Comparison of ENCODE assay signal across 31 mouse cellular contexts in genomic region chr6:87044895-87045294, GRCm38 (mm10). TPM values are rescaled to one million over a fixed set of nuclear protein-coding genes. Genes with fewer than 3 reads are reported as not detected.
DNase-seq lines count a peak whose midpoint lies in the region; ATAC-seq and TF ChIP-seq lines count a peak whose summit lies in the region.
"Had no signal": no experiment of that assay in that cellular context is flagged by ENCODE, and none has a peak within 500 bp of the region (broad histone marks: within the 10 kb centered on the region; RNA-seq: fewer than 3 reads in every experiment).

No protein-coding gene starts in this region.

- H3K79me2 ChIP-seq in CH12.LX (replicated peaks; ENCODE audit: control insufficient read depth, extremely low read depth, insufficient read depth, poor library complexity, severe bottlenecking), result peaks cover 24% of the 10 kb centered on the region

- H3K4me3 ChIP-seq in limb, embryonic 13.5 days, result no peak overlapping the region
- H3K4me3 ChIP-seq in limb, embryonic 10.5 days, result no peak overlapping the region
- H3K4me3 ChIP-seq in CH12.LX (replicated peaks in 1 of 3; ENCODE audit: low read depth in 2 of 3, low read length in 2 of 3, poor library complexity in 1 of 3) (no peak overlapping the region), G1E (ENCODE audit: low read depth, low read length) (peak overlapping the region; percentile 63)
- H3K4me3 ChIP-seq in limb, embryonic 14.5 days (replicated peaks; ENCODE audit: low read length), result no peak overlapping the region
- H3K4me3 ChIP-seq: embryonic facial prominence, embryonic 12.5 days; hindbrain, embryonic 12.5 days; layer of hippocampus, adult 2 months; megakaryocyte, embryonic 14.5 days; neural tube, embryonic 12.5 days had no signal

- no peaks in the 10 kb centered on the region for H3K9me3 ChIP-seq in limb, embryonic 13.5 days
- H3K9me3 ChIP-seq in limb, embryonic 10.5 days (replicated peaks), result no peaks in the 10 kb centered on the region
- H3K9me3 ChIP-seq in CH12.LX (replicated peaks; ENCODE audit: low read length) (no peaks in the 10 kb centered on the region), G1E (replicated peaks) (no peaks in the 10 kb centered on the region)
- no peaks in the 10 kb centered on the region for H3K9me3 ChIP-seq in limb, embryonic 14.5 days (ENCODE audit: control insufficient read depth, low read length)
- H3K9me3 ChIP-seq: embryonic facial prominence, embryonic 12.5 days; hindbrain, embryonic 12.5 days; megakaryocyte, embryonic 14.5 days; neural tube, embryonic 12.5 days had no signal

- TF ChIP-seq EP300 in CH12.LX (IDR thresholded peaks at IDR 0.05; ENCODE audit: low read length), result no peak

- no peaks in the 10 kb centered on the region for H3K27me3 ChIP-seq in limb, embryonic 13.5 days
- H3K27me3 ChIP-seq in limb, embryonic 10.5 days (ENCODE audit: low read depth, poor library complexity, severe bottlenecking), result no peaks in the 10 kb centered on the region
- no peaks in the 10 kb centered on the region for H3K27me3 ChIP-seq in CH12.LX (replicated peaks)
- no peaks in the 10 kb centered on the region for H3K27me3 ChIP-seq in G1E (ENCODE audit: insufficient read depth, low read length)
- H3K27me3 ChIP-seq in limb, embryonic 14.5 days (ENCODE audit: control insufficient read depth, insufficient read depth, low read length), result no peaks in the 10 kb centered on the region
- H3K27me3 ChIP-seq: embryonic facial prominence, embryonic 12.5 days; hindbrain, embryonic 12.5 days; megakaryocyte, embryonic 14.5 days; neural tube, embryonic 12.5 days; Patski had no signal

- H3K36me3 ChIP-seq in limb, embryonic 13.5 days, result peaks cover 19% of the 10 kb centered on the region
- peaks cover 28% of the 10 kb centered on the region for H3K36me3 ChIP-seq in limb, embryonic 10.5 days
- peaks cover 3 to 27% of the 10 kb centered on the region in 2 experiments for H3K36me3 ChIP-seq in CH12.LX (replicated peaks in 1 of 2; ENCODE audit: control insufficient read depth in 1 of 2, insufficient read depth in 1 of 2, low read length in 1 of 2)
- H3K36me3 ChIP-seq in G1E (replicated peaks), result peaks cover 39% of the 10 kb centered on the region
- peaks cover 19% of the 10 kb centered on the region for H3K36me3 ChIP-seq in limb, embryonic 14.5 days (ENCODE audit: control insufficient read depth, insufficient read depth, low read length)
- H3K36me3 ChIP-seq: neural tube, embryonic 12.5 days had no signal

- TF ChIP-seq RAD21 in CH12.LX (IDR thresholded peaks at IDR 0.05; ENCODE audit: low read depth, low read length), result no peak

- no peak overlapping the region for H3K27ac ChIP-seq in limb, embryonic 13.5 days
- H3K27ac ChIP-seq in limb, embryonic 10.5 days, result no peak overlapping the region
- no peak overlapping the region for H3K27ac ChIP-seq in CH12.LX (ENCODE audit: insufficient read depth, low read depth)
- H3K27ac ChIP-seq in limb, embryonic 14.5 days (replicated peaks; ENCODE audit: low read depth, low read length), result no peak overlapping the region
- H3K27ac ChIP-seq: embryonic facial prominence, embryonic 12.5 days; hindbrain, embryonic 12.5 days; layer of hippocampus, adult 2 months; neural tube, embryonic 12.5 days had no signal

- no peak overlapping the region for H3K9ac ChIP-seq in limb, embryonic 13.5 days
- H3K9ac ChIP-seq in CH12.LX (ENCODE audit: insufficient read depth, low read depth), result no peak overlapping the region
- no peak overlapping the region for H3K9ac ChIP-seq in limb, embryonic 14.5 days (ENCODE audit: low read depth, low read length, severe bottlenecking)
- H3K9ac ChIP-seq: embryonic facial prominence, embryonic 12.5 days; hindbrain, embryonic 12.5 days; neural tube, embryonic 12.5 days had no signal

- ATAC-seq in limb, embryonic 13.5 days (ENCODE audit: low FRiP score, low read depth), result no peak
- no peak for ATAC-seq in G1E (ENCODE audit: extremely low read depth, insufficient number of reproducible peaks, low FRiP score, poor library complexity, severe bottlenecking)
- no peak for ATAC-seq in limb, embryonic 14.5 days (ENCODE audit: low FRiP score, low read depth)
- ATAC-seq: forebrain, embryonic 14.5 days; inflammation-experienced regulatory T-cells, adult 6 months; Patski had no signal

- H3K4me1 ChIP-seq in limb, embryonic 13.5 days, result peaks cover 22% of the 10 kb centered on the region
- peaks cover 9% of the 10 kb centered on the region for H3K4me1 ChIP-seq in limb, embryonic 10.5 days
- peaks cover 11 to 44% of the 10 kb centered on the region in 2 experiments for H3K4me1 ChIP-seq in CH12.LX (ENCODE audit: control insufficient read depth in 1 of 2, insufficient read depth in 2 of 2)
- H3K4me1 ChIP-seq in G1E (ENCODE audit: insufficient read depth, low read depth, low read length), result peaks cover 66% of the 10 kb centered on the region
- peaks cover 15% of the 10 kb centered on the region for H3K4me1 ChIP-seq in limb, embryonic 14.5 days (ENCODE audit: control insufficient read depth, insufficient read depth, low read length)

- dilution Hi-C loops in CH12.LX (cut with MboI; ENCODE audit: extremely low pct_ligation_motif_present, extremely low pct_unique_long_range_greater_than_20kb, low sequenced_read_pairs), result no loop called here

- in situ Hi-C loops in CH12.LX (cut with MboI; ENCODE audit: low pct_ligation_motif_present, low pct_unique_long_range_greater_than_20kb, low sequenced_read_pairs), result no loop called here

- peak overlapping the region; percentile 75 for H3K4me2 ChIP-seq in limb, embryonic 13.5 days (replicated peaks)
- H3K4me2 ChIP-seq in CH12.LX (ENCODE audit: insufficient read depth, low read depth, poor library complexity, severe bottlenecking), result peak overlapping the region; percentile 55; the same call in 1 of the 2 replicates
- H3K4me2 ChIP-seq in limb, embryonic 14.5 days (replicated peaks; ENCODE audit: low read depth, low read length, severe bottlenecking), result peak overlapping the region; percentile 13; the same call in 1 of the 2 replicates
- H3K4me2 ChIP-seq: hindbrain, embryonic 12.5 days; neural tube, embryonic 12.5 days had no signal

- 85% methylated on average over 2 of the region's 2 CpGs for WGBS in limb, embryonic 13.5 days
- 94% methylated on average over 2 of the region's 2 CpGs for WGBS in limb, embryonic 10.5 days
- WGBS in limb, embryonic 14.5 days, result 77% methylated on average over 2 of the region's 2 CpGs

- no peak for DNase-seq in limb, embryonic 10.5 days (ENCODE audit: low spot score)
- DNase-seq in CH12.LX (ENCODE audit: extremely low read depth), result no peak
- no peak for DNase-seq in G1E (ENCODE audit: low spot score)
- DNase-seq in limb, embryonic 14.5 days (ENCODE audit: low spot score), result no peak
- no peak for DNase-seq in embryo, embryonic 11 days
- no peak for DNase-seq in frontal cortex, postnatal 14 days (ENCODE audit: low spot score in 2 of 2)
- DNase-seq: cerebellum, adult 11 months; cerebellum, postnatal 10 days; gastrocnemius, postnatal 10 days; heart, postnatal 14 days; kidney, postnatal 25 days; layer of hippocampus, postnatal 36 days; liver; midbrain, embryonic 14.5 days; retina, postnatal 1 day; thymus, adult 2 months; thymus, postnatal 4 days had no signal

- TF ChIP-seq POLR2A in CH12.LX (IDR thresholded peaks at IDR 0.05; ENCODE audit: low read depth, low read length), result no peak
- TF ChIP-seq POLR2A in limb, embryonic 14.5 days (IDR thresholded peaks at IDR 0.05; ENCODE audit: borderline replicate concordance, extremely low read depth, insufficient read depth, insufficient read length), result no peak

- TF ChIP-seq CTCF in CH12.LX (conservative IDR thresholded peaks at IDR 0.05 in 1 of 2, IDR thresholded peaks at IDR 0.05 in 1 of 2; ENCODE audit: low read depth in 2 of 2, low read length in 2 of 2) (no peak), G1E (IDR thresholded peaks at IDR 0.05; ENCODE audit: low read depth, low read length) (no peak)

TF ChIP-seq in CH12.LX, 34 proteins besides CTCF, POLR2A, EP300 and RAD21 (continues in another document):
- TF ChIP-seq MAFK (IDR thresholded peaks at IDR 0.05; ENCODE audit: insufficient replicate concordance, low read length) (no peak), UBTF (IDR thresholded peaks at IDR 0.05; ENCODE audit: low read depth, low read length) (no peak), SIN3A (IDR thresholded peaks at IDR 0.05; ENCODE audit: low read length) (no peak), MEF2A (IDR thresholded peaks at IDR 0.05; ENCODE audit: borderline replicate concordance, low read depth, low read length) (no peak)

RNA-seq across cellular contexts. Expression of gene Gfpt1, which starts 2.2 kb away (rescaled TPM):
- 26.2 and 27.3 TPM in 2 replicates for polyA plus RNA-seq in limb, embryonic 13.5 days (2015; fragmentation: Nextera tagmentation; extraction: Ambion mirVana)
- polyA plus RNA-seq in limb, embryonic 10.5 days (2016; fragmentation: Nextera tagmentation; extraction: Ambion mirVana), result 14.5 and 20.7 TPM in 2 replicates
- 32.1 and 32.6 TPM in 2 replicates for total RNA-seq in CH12.LX (2012; rRNA removed)
- 22.8 and 24.9 TPM in 2 replicates for total RNA-seq in CH12.LX (2014; rRNA removed)
- 34.8 and 35.3 TPM in 2 replicates for polyA plus RNA-seq in CH12.LX (2012; ENCODE audit: insufficient read length, low read depth)
- 195 and 196 TPM in 2 replicates for total RNA-seq in G1E (2014; fragmentation: Nextera tagmentation)
- total RNA-seq in G1E (2017), result 87.2 and 99.2 TPM in 2 replicates
- polyA plus RNA-seq in G1E (2012), result 46.1 and 78.7 TPM in 2 replicates
- polyA plus RNA-seq in limb, embryonic 14.5 days (2012; rRNA removed), result 35.8 and 37.7 TPM in 2 replicates
- 21.5 and 22.7 TPM in 2 replicates for polyA plus RNA-seq in limb, embryonic 14.5 days (2014; fragmentation: Nextera tagmentation; extraction: Ambion mirVana)

RNA-seq across cellular contexts. Expression of gene Nfu1, which starts 35.9 kb away (rescaled TPM):
- polyA plus RNA-seq in limb, embryonic 13.5 days (2015; fragmentation: Nextera tagmentation; extraction: Ambion mirVana), result 105 TPM in 2 replicates
- 85.6 and 89.4 TPM in 2 replicates for polyA plus RNA-seq in limb, embryonic 10.5 days (2016; fragmentation: Nextera tagmentation; extraction: Ambion mirVana)
- total RNA-seq in CH12.LX (2012; rRNA removed), result 93.8 and 109 TPM in 2 replicates
- total RNA-seq in CH12.LX (2014; rRNA removed), result 148 and 195 TPM in 2 replicates
- polyA plus RNA-seq in CH12.LX (2012; ENCODE audit: insufficient read length, low read depth), result 133 and 146 TPM in 2 replicates
- total RNA-seq in G1E (2014; fragmentation: Nextera tagmentation), result 79.6 and 97.1 TPM in 2 replicates
- total RNA-seq in G1E (2017), result 116 and 126 TPM in 2 replicates
- 112 and 123 TPM in 2 replicates for polyA plus RNA-seq in G1E (2012)
- polyA plus RNA-seq in limb, embryonic 14.5 days (2012; rRNA removed), result 136 and 141 TPM in 2 replicates
- polyA plus RNA-seq in limb, embryonic 14.5 days (2014; fragmentation: Nextera tagmentation; extraction: Ambion mirVana), result 94.1 and 104 TPM in 2 replicates

RNA-seq across cellular contexts. Expression of gene D6Ertd527e, which starts 59.7 kb away (rescaled TPM):
- polyA plus RNA-seq in limb, embryonic 13.5 days (2015; fragmentation: Nextera tagmentation; extraction: Ambion mirVana), result 0.56 and 0.59 TPM in 2 replicates
- polyA plus RNA-seq in limb, embryonic 10.5 days (2016; fragmentation: Nextera tagmentation; extraction: Ambion mirVana), result 0.18 and 0.33 TPM in 2 replicates
- total RNA-seq in CH12.LX (2012; rRNA removed) (0.08 and 0.34 TPM in 2 replicates), CH12.LX (2014; rRNA removed) (not detected in 2 replicates), G1E (2014; fragmentation: Nextera tagmentation) (not detected in 2 replicates), G1E (2017) (0.06 and 0.16 TPM in 2 replicates)
- polyA plus RNA-seq in CH12.LX (2012; ENCODE audit: insufficient read length, low read depth) (0.10 TPM in 1 of 2 replicates, not detected in the other), G1E (2012) (0.14 TPM in 1 of 2 replicates, not detected in the other)
- 1.6 and 4.0 TPM in 2 replicates for polyA plus RNA-seq in limb, embryonic 14.5 days (2012; rRNA removed)
- 0.56 and 0.91 TPM in 2 replicates for polyA plus RNA-seq in limb, embryonic 14.5 days (2014; fragmentation: Nextera tagmentation; extraction: Ambion mirVana)
- total RNA-seq: adrenal gland, adult 18-20 months; granulocyte monocyte progenitor cell, adult 5-6 weeks; heart, postnatal 14 days; layer of hippocampus, adult 2 months; layer of hippocampus, postnatal 36 days; left cerebral cortex, postnatal 10 days had no signal
- polyA plus RNA-seq: C2C12; forebrain, embryonic 14.5 days; liver, embryonic 16.5 days; midbrain, embryonic 14.5 days; Patski had no signal

Comparison
In these comparisons a context has a peak if more than half of its experiments do, and no peak if none do; other contexts are left out.
1. H3K4me2 ChIP-seq: peak in every context shown above with its lines; median percentile 75 in limb, embryonic 13.5 days; 55 in CH12.LX; 13 in limb, embryonic 14.5 days.